ENCODE assay signal across 8 mouse cellular contexts in genomic region chr11:32267188-32267884, GRCm38 (mm10). TPM values are rescaled to one million over a fixed set of nuclear protein-coding genes. Genes with fewer than 3 reads are reported as not detected.
DNase-seq lines count a peak whose midpoint lies in the region; ATAC-seq and TF ChIP-seq lines count a peak whose summit lies in the region.

Gene Nprl3 (minus strand): TSS chr11:32267707.

- H3K4me1 ChIP-seq in cortical plate, adult 2 months (ENCODE audit: control insufficient read depth, insufficient read depth, low read length), result no peaks in the 10 kb centered on the region

- TF ChIP-seq CTCF in cortical plate, adult 2 months (IDR thresholded peaks at IDR 0.05; ENCODE audit: extremely low read depth, insufficient read depth, low read length), result no peak

- peak within 1 kb of the TSS; percentile 70 for H3K4me3 ChIP-seq in cortical plate, adult 2 months (ENCODE audit: insufficient read depth, low read length)

- H3K27ac ChIP-seq in cortical plate, adult 2 months (ENCODE audit: insufficient read depth, low read length), result peak within 1 kb of the TSS; percentile 98

- DNase-seq in gastrocnemius, postnatal 10 days, result peak; percentile 98
- peak; percentile 96 for DNase-seq in induced T-regulatory cell, adult 2 months (ENCODE audit: low read depth)
- peak; percentile 85 to 95 for DNase-seq in left cerebral cortex, adult 9 months (ENCODE audit: low spot score in 2 of 2)
- DNase-seq in right cerebral cortex, postnatal 14 days, result peak; percentile 97
- DNase-seq in urinary bladder, postnatal 36 days (ENCODE audit: low spot score in 2 of 2), result peak; percentile 92 to 97

- peak; percentile 95 for ATAC-seq in activated CD4-positive, CD25-positive, alpha-beta regulatory T cell, adult 4 months
- ATAC-seq in megakaryocyte progenitor cell, adult 5-6 weeks (replicated peaks; ENCODE audit: poor library complexity), result peak; percentile 77

- peak; percentile 89 for TF ChIP-seq POLR2A in cortical plate, adult 2 months (IDR thresholded peaks at IDR 0.05; ENCODE audit: extremely low read depth, insufficient read depth, low read length)

RNA-seq across cellular contexts. Expression of gene Nprl3, which starts in this region (rescaled TPM):
- 10 to 100 TPM; 36.7 to 37.6 TPM for polyA plus RNA-seq in activated CD4-positive, CD25-positive, alpha-beta regulatory T cell, adult 4 months (2017; shearing (Covaris generic))
- polyA plus RNA-seq in cortical plate, adult 2 months (2012; rRNA removed), result 78.7 and 80.9 TPM in 2 replicates
- total RNA-seq in gastrocnemius, postnatal 10 days (2021), result 10 to 100 TPM; 18.9 to 25.0 TPM
- 15.1 and 16.2 TPM in 2 replicates for total RNA-seq in megakaryocyte progenitor cell, adult 5-6 weeks (2015)
- total RNA-seq in megakaryocyte progenitor cell, adult 5-6 weeks (2017), result 14.4 and 17.2 TPM in 2 replicates

Comparison
In these comparisons a context has a peak if more than half of its experiments do, and no peak if none do; other contexts are left out.
1. Peak in every context shown above with its lines: DNase-seq, ATAC-seq, H3K4me3 ChIP-seq and H3K27ac ChIP-seq.